Mouse (Mus musculus): ENCODE measurements around the gene Arrb1. TPM values are rescaled to one million over a fixed set of nuclear protein-coding genes. Genes with fewer than 3 reads are reported as not detected.
A peak's percentile ranks its signal among the peaks of the same experiment; 100 is the strongest.

The Arrb1 gene
- polyA plus RNA-seq, 1 experiment from 2014 or later: 4.9 TPM

DNA sequence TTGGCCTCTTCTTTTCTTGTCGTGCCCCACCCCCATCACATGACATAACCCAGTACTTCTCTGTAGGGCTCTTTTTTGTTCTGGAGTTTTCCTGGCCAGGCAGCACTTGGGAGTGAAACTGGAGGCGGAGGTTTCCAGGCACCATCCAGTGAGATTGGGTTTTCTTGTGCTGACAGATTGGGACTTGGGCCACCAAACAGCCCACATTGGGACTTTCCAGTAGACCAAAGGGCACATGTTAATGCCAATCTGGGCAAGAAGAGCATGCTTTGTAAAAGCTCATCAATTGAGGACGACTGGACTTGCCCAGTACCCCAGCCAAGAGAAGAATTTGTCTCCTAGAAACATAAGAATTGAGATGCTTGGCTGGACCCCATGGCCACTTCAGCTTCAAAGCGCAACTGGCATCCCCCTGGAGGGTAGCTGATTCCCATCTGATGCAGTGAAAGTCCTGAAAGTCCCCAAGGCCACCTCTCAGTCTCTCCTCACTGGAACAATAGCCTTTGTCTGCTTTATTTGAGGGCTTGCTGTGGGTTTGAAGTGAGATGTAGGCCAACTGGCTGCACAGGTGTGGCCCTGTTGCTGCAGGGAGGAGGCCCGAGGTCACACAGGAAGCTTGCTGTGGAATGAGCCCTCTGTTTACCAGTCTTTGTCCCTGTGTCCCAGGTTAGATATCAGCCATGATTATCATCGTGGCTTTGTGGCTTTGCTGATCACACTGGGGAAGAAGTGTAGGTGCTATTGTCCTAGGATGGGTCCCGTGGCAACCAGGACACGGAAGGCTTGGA lies 68.8 kb downstream of the Arrb1 start:
- Histone ChIP-seq H3K36me3 (ENCODE audit: control insufficient read depth, insufficient read depth) (0 out of 2 replicates have a peak, but pooled peaks cover 6% of the 10 kb centered on the region), H3K4me1 (ENCODE audit: control insufficient read depth, insufficient read depth, low read length) (no peaks in the 10 kb centered on the region), H3K27ac (ENCODE audit: low read length) (no peak overlapping the region), H3K9ac (ENCODE audit: low read length) (no peak overlapping the region), H3K27me3 (ENCODE audit: control insufficient read depth, insufficient read depth, low read length) (no peaks in the 10 kb centered on the region), H3K9me3 (replicated peaks; ENCODE audit: control insufficient read depth, low read length) (no peaks in the 10 kb centered on the region), H3K4me2 (ENCODE audit: low read depth, low read length) (no peak overlapping the region), H3K4me3 (ENCODE audit: low read length) (no peak overlapping the region)
- 82% methylated on average over 8 of the region's 8 CpGs for WGBS
- no peak for ATAC-seq (replicated peaks; ENCODE audit: extremely low read depth, insufficient read depth, low FRiP score)

DNA sequence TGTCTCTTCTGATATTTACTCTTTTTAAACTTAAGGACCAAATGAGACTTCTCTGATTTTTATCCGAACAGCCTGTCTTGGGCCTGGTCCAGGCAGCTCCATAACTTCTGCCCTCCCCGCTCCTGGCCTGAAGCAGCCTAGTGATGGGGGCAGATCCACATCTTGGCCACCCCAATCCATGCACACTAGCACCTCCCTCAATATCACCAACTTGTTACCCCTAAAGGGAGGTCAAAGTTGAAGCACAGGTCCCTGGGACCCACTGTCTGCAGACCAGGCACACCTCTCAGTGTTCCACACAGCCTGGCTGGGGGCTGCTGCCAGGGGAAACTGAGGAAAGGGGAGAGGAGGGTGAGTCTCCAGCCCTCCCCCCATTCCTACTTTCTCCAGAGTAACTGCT lies 69.8 kb downstream of the Arrb1 start:
- Histone ChIP-seq H3K27ac (ENCODE audit: low read length) (no peak overlapping the region), H3K4me2 (ENCODE audit: low read depth, low read length) (no peak overlapping the region), H3K36me3 (ENCODE audit: control insufficient read depth, insufficient read depth) (0 out of 2 replicates have a peak, but pooled peaks cover 6% of the 10 kb centered on the region), H3K9me3 (replicated peaks; ENCODE audit: control insufficient read depth, low read length) (no peaks in the 10 kb centered on the region), H3K27me3 (ENCODE audit: control insufficient read depth, insufficient read depth, low read length) (no peaks in the 10 kb centered on the region), H3K9ac (ENCODE audit: low read length) (no peak overlapping the region), H3K4me1 (ENCODE audit: control insufficient read depth, insufficient read depth, low read length) (no peaks in the 10 kb centered on the region), H3K4me3 (ENCODE audit: low read length) (no peak overlapping the region)
- no peak for ATAC-seq (replicated peaks; ENCODE audit: extremely low read depth, insufficient read depth, low FRiP score)
- WGBS: 89% methylated on average over 2 of the region's 2 CpGs

DNA sequence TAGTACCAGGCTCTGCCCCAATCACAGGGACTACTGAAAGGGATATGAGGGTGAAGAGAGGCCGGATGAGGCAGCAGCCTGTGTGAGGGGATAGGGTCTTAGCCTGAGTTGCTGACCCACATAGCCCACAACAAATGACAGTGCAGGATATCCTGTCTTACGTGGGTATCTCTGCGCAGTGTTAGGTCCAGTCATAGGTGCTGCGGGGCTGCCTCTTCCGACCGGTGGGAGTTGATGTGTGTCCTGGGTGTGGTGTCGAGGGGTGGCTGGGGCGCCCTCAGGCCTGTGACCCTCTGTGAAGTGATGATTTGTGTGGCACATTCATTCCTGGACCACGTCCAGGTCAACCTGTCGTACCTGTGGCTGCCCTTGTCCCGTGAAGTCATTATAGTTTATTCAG lies 71.0 kb downstream of the Arrb1 start:
- no peak overlapping the region for H3K9ac ChIP-seq (ENCODE audit: low read length)
- no peak overlapping the region for H3K4me3 ChIP-seq (ENCODE audit: low read length)
- no peaks in the 10 kb centered on the region for H3K4me1 ChIP-seq (ENCODE audit: control insufficient read depth, insufficient read depth, low read length)
- 85% methylated on average over 11 of the region's 11 CpGs for WGBS
- H3K9me3 ChIP-seq (replicated peaks; ENCODE audit: control insufficient read depth, low read length): no peaks in the 10 kb centered on the region
- no peak overlapping the region for H3K27ac ChIP-seq (ENCODE audit: low read length)
- no peaks in the 10 kb centered on the region for H3K36me3 ChIP-seq (ENCODE audit: control insufficient read depth, insufficient read depth)
- no peak for ATAC-seq (replicated peaks; ENCODE audit: extremely low read depth, insufficient read depth, low FRiP score)
- H3K4me2 ChIP-seq (ENCODE audit: low read depth, low read length): no peak overlapping the region
- no peaks in the 10 kb centered on the region for H3K27me3 ChIP-seq (ENCODE audit: control insufficient read depth, insufficient read depth, low read length)

DNA sequence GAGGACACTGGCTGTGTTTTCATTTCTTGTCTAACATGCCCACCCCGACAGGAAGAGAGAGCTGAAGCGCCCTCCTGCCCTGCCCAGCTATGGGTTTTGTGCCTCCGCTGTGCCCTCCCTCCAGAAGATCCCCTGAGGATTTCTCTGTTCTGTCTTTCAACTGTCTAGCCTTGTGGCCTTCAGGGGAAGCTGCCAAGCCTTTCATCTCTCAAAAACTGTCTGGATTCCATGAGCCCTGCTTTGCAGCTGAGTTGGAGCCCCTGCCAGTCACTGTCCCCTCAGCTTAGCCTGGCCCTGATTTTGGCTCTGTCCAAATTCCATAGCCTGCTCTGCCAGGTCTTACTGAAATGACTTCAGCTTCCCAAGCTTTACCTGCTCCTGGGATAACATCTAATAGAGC lies 71.5 kb downstream of the Arrb1 start:
- WGBS: 76% methylated on average over 3 of the region's 3 CpGs
- no peak overlapping the region for H3K4me3 ChIP-seq (ENCODE audit: low read length)
- no peaks in the 10 kb centered on the region for H3K27me3 ChIP-seq (ENCODE audit: control insufficient read depth, insufficient read depth, low read length)
- no peaks in the 10 kb centered on the region for H3K9me3 ChIP-seq (replicated peaks; ENCODE audit: control insufficient read depth, low read length)
- ATAC-seq (replicated peaks; ENCODE audit: extremely low read depth, insufficient read depth, low FRiP score): no peak
- H3K27ac ChIP-seq (ENCODE audit: low read length): no peak overlapping the region
- H3K4me1 ChIP-seq (ENCODE audit: control insufficient read depth, insufficient read depth, low read length): no peaks in the 10 kb centered on the region
- H3K9ac ChIP-seq (ENCODE audit: low read length): no peak overlapping the region
- no peaks in the 10 kb centered on the region for H3K36me3 ChIP-seq (ENCODE audit: control insufficient read depth, insufficient read depth)
- H3K4me2 ChIP-seq (ENCODE audit: low read depth, low read length): no peak overlapping the region

DNA sequence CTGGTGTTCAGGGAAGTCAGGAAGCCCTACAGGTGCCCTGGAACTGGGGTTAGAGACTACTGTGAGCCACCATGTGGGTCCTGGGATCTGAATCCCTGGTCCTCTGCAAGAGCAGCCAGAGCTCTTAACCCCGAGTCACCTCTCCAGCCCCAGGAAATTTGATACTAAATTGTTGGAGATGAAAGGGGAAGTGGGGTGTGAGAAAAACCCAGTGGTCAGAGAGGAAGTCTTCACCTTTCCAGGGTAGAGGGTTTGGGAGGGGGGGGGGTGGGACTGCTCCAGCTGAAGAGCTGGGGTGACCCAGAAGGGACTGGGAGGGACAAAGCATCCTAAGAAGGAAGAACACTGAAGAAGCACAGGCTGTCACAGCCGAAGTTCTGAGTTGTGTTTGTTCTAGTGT lies 72.4 kb downstream of the Arrb1 start:
- ATAC-seq (replicated peaks; ENCODE audit: extremely low read depth, insufficient read depth, low FRiP score): no peak
- Histone ChIP-seq H3K27me3 (ENCODE audit: control insufficient read depth, insufficient read depth, low read length) (no peaks in the 10 kb centered on the region), H3K9me3 (replicated peaks; ENCODE audit: control insufficient read depth, low read length) (no peaks in the 10 kb centered on the region), H3K4me2 (ENCODE audit: low read depth, low read length) (no peak overlapping the region), H3K36me3 (ENCODE audit: control insufficient read depth, insufficient read depth) (no peaks in the 10 kb centered on the region), H3K9ac (ENCODE audit: low read length) (no peak overlapping the region), H3K27ac (ENCODE audit: low read length) (no peak overlapping the region), H3K4me1 (ENCODE audit: control insufficient read depth, insufficient read depth, low read length) (no peaks in the 10 kb centered on the region), H3K4me3 (ENCODE audit: low read length) (no peak overlapping the region)
- 67% methylated on average over 2 of the region's 2 CpGs for WGBS

DNA sequence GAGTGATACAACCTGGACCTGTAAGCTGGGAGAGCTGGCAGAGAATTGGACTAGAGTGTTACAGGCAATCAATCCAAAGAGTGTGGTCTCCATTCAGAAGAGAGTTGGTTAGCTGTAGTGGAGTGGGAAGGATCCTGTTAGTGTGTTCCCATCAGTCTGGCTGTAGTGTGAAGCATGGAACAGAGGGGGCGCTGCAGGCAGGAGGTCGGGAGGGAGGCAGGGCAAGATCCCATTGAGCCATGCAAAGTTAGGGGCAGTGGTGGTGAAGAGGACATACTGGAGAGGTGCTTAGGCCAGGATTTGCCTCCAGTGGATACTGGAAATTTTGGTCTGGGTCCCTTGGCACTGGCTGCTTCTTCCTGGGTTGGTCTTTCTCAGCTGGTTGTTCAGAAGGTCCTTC lies 83.0 kb downstream of the Arrb1 start:
- no peaks in the 10 kb centered on the region for H3K4me1 ChIP-seq (ENCODE audit: control insufficient read depth, insufficient read depth, low read length)
- H3K36me3 ChIP-seq (ENCODE audit: control insufficient read depth, insufficient read depth): no peaks in the 10 kb centered on the region
- no peak overlapping the region for H3K9ac ChIP-seq (ENCODE audit: low read length)
- 59% methylated on average over 2 of the region's 2 CpGs for WGBS
- H3K27ac ChIP-seq (ENCODE audit: low read length): no peak overlapping the region
- no peak overlapping the region for H3K4me2 ChIP-seq (ENCODE audit: low read depth, low read length)
- H3K4me3 ChIP-seq (ENCODE audit: low read length): no peak overlapping the region
- peaks cover 15% of the 10 kb centered on the region; the same call in 1 of the 2 replicates for H3K27me3 ChIP-seq (ENCODE audit: control insufficient read depth, insufficient read depth, low read length)
- ATAC-seq (replicated peaks; ENCODE audit: extremely low read depth, insufficient read depth, low FRiP score): no peak
- no peaks in the 10 kb centered on the region for H3K9me3 ChIP-seq (replicated peaks; ENCODE audit: control insufficient read depth, low read length)

DNA sequence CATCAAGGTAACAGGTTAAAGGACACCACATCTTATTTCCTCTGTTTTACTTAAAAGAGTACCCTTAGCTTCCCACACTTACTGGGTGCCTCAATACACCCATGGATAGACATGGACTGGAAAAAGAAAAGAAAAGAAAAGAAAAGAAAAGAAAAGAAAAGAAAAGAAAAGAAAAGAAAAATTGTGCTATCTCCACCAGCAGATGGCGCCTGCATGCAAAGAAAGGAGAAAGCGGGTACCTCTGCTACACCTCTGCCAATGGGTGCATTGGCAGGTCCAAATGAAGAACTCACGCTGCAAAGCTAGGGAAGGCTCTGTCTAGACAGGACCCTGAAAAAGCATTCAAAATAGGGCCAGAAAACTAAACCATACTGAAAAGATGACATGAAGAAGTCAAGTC lies 83.6 kb downstream of the Arrb1 start:
- Histone ChIP-seq H3K4me2 (ENCODE audit: low read depth, low read length) (no peak overlapping the region), H3K4me1 (ENCODE audit: control insufficient read depth, insufficient read depth, low read length) (no peaks in the 10 kb centered on the region), H3K9me3 (replicated peaks; ENCODE audit: control insufficient read depth, low read length) (no peaks in the 10 kb centered on the region), H3K27ac (ENCODE audit: low read length) (no peak overlapping the region), H3K9ac (ENCODE audit: low read length) (no peak overlapping the region), H3K36me3 (ENCODE audit: control insufficient read depth, insufficient read depth) (no peaks in the 10 kb centered on the region), H3K27me3 (ENCODE audit: control insufficient read depth, insufficient read depth, low read length) (peaks cover 17% of the 10 kb centered on the region), H3K4me3 (ENCODE audit: low read length) (no peak overlapping the region)
- ATAC-seq (replicated peaks; ENCODE audit: extremely low read depth, insufficient read depth, low FRiP score): no peak
- 4% methylated on average over 3 of the region's 3 CpGs for WGBS

DNA sequence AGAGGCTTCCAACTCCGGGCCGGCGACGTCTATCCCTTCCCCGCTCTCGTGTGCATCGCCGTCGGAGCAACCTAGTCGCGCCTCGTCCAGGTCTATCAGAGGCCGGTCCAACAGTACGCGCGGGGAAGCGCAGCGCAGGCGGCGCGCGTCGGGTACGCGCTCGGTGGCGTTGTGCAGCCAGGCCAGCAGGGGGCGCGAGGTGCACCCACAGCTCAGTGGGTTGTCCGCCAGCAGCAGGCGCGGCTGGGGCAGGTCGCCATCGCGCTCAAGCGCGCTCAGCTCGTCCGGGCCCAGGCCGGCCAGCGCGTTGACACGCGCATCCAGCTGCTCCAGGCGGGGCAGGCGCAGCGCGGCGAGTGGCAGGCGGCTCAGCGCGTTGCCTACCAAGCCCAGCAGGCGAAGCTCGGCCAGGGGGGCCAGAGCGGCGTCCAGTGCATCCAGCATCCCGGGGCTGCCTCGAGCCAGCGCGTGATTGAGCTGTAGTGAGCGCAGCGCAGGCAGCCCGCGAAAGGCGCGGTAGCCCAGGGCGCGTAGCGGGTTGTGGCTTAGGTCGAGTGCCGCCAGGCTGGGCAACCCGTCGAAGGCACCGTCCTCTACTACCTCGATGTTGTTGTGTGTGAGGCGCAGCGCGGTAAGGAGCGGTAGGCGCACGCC lies 90.6 kb downstream of the Arrb1 start:
- Histone ChIP-seq H3K27me3 (ENCODE audit: control insufficient read depth, insufficient read depth, low read length) (peaks cover 78% of the 10 kb centered on the region), H3K9ac (ENCODE audit: low read length) (peak overlapping the region; percentile 48), H3K4me2 (ENCODE audit: low read depth, low read length) (peak overlapping the region; percentile 91), H3K27ac (ENCODE audit: low read length) (no peak overlapping the region), H3K4me1 (ENCODE audit: control insufficient read depth, insufficient read depth, low read length) (peaks cover 6% of the 10 kb centered on the region), H3K4me3 (ENCODE audit: low read length) (peak overlapping the region; percentile 62), H3K36me3 (ENCODE audit: control insufficient read depth, insufficient read depth) (no peaks in the 10 kb centered on the region), H3K9me3 (replicated peaks; ENCODE audit: control insufficient read depth, low read length) (no peaks in the 10 kb centered on the region)
- under 1% methylated on average over 81 of the region's 81 CpGs for WGBS
- ATAC-seq (replicated peaks; ENCODE audit: extremely low read depth, insufficient read depth, low FRiP score): peak; percentile 81
